Mouse (Mus musculus) forebrain, embryonic 16.5 days (tissue): ENCODE measurements around the gene Pnrc1. TPM values are rescaled to one million over a fixed set of nuclear protein-coding genes. Genes with fewer than 3 reads are reported as not detected.
"Not testable (repeated sequence)": the region's sequence is repeated elsewhere in the genome, so short reads cannot be mapped to it uniquely, and the experiment has no call there.

Experiments used
- ATAC-seq: fragments of 200-750 bp; cut with Nextera tagmentation; 2 replicates; pipeline ENCODE4 v1.8.0; 2017; ENCODE audit warnings: mild to moderate bottlenecking, moderate library complexity
- H3K27ac ChIP-seq: fragments of 300-500 bp; sonication (generic); 2 replicates; pipeline ENCODE4 v1.5.1; 2014; ENCODE audit warnings: low read length, control low read depth
- H3K27me3 ChIP-seq: fragments of 300-500 bp; sonication (generic); replicated peaks from 2 replicates; pipeline ENCODE4 v1.6.1; 2014; ENCODE audit warnings: low read length; ENCODE audit not compliant: control insufficient read depth, insufficient read depth
- H3K36me3 ChIP-seq: fragments of 300-500 bp; sonication (generic); 2 replicates; pipeline ENCODE4 v1.6.1; 2014; ENCODE audit not compliant: control insufficient read depth, insufficient read depth
- H3K4me1 ChIP-seq: fragments of 300-500 bp; sonication (generic); replicated peaks from 2 replicates; pipeline ENCODE4 v1.6.1; 2014; ENCODE audit warnings: low read length; ENCODE audit not compliant: control insufficient read depth, insufficient read depth
- H3K4me2 ChIP-seq: fragments of 300-500 bp; sonication (generic); 2 replicates; pipeline ENCODE4 v1.6.1; 2014; ENCODE audit warnings: mild to moderate bottlenecking, low read length, control low read depth
- H3K4me3 ChIP-seq: fragments of 300-500 bp; sonication (generic); replicated peaks from 2 replicates; pipeline ENCODE4 v1.5.1; 2014; ENCODE audit warnings: mild to moderate bottlenecking, low read length, control low read depth
- H3K9ac ChIP-seq: fragments of 300-500 bp; sonication (generic); replicated peaks from 2 replicates; pipeline ENCODE4 v1.6.1; 2014; ENCODE audit warnings: low read depth, low read length, control low read depth
- H3K9me3 ChIP-seq: fragments of 300-500 bp; sonication (generic); 2 replicates; pipeline ENCODE4 v1.6.1; 2016; ENCODE audit warnings: low read length; ENCODE audit not compliant: control insufficient read depth
- WGBS: fragments of 180-500 bp; shearing (Covaris S2); extraction: QIAGEN DNeasy Blood & Tissue Kit; methylation state at CpG from one replicate; pipeline ENCODE4 v1.1.7; 2014; 5-methylcytosine and 5-hydroxymethylcytosine counted together
- polyA plus RNA-seq: library from polyadenylated mRNA; unstranded; fragments of >200 nt; fragmentation: Nextera tagmentation; extraction: Ambion mirVana; gene quantifications from 2 replicates; pipeline ENCODE4 v1.2.1, GENCODE M21; 2015

The Pnrc1 gene
- polyA plus RNA-seq, 1 experiment from 2014 or later, result 77.6 TPM

DNA sequence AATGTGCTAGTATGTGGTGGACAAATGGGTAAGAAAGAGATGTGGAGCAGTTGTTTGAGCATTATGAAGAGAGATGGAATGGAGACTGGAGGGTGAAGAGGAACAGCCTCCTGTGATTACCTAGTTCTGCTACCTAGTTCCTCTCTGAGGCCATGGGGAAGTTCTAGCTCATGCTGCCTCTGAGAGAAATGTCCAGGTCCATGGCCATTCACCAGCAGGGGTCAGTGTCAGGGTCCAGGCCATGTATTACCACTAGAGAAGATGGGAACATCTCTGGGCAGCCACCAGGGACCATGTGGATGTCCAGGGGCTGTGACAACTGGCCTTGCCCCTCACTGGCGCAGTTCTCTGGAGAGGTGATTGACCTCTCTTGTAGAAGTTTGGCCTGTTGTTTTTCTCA is 13.1 kb upstream of the Pnrc1 start:
- no peaks in the 10 kb centered on the region for H3K27me3 ChIP-seq
- no peaks in the 10 kb centered on the region for H3K9me3 ChIP-seq
- no peak overlapping the region for H3K9ac ChIP-seq
- WGBS, result 96% methylated on average over 1 of the region's 1 CpGs
- no peaks in the 10 kb centered on the region for H3K4me1 ChIP-seq
- H3K27ac ChIP-seq, result no peak overlapping the region
- H3K4me2 ChIP-seq, result no peak overlapping the region
- no peak for ATAC-seq
- H3K4me3 ChIP-seq, result no peak overlapping the region
- H3K36me3 ChIP-seq, result no peaks in the 10 kb centered on the region

DNA sequence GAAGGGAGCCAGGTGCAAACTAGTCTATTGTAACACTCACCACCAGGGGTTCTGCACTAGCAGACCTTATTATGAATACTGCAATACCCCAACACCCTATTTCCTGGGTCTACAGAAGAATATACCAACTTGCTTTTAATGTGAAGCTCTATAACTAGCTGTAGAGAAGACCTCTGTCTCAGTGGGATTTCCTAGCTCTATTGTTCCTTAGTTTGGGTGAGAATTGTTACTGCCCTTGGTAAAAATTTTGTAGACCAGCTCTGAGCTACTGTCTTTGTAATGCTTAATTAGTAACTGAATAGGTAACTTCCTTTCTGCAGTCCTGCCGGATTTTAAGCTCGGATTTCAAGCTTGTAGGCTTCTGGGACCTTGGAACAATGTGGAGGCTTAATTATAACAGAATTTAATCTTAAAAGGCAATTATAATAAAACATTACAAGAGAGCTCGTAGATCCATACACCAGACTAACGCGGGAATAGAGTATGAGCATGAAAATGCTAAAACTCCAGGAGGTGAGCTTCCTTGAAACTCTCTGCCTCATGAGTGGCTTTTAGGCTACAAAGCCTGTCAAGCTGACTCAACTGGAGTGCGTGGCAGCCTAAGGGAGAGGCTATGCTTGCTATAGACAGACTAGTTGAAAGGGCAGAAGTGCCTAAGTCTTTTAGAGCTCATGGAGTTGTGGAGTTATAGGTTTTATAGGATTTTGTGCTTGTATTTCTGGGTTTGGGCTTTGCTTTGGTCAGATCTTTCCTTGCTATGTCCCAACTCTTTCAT is 11.1 kb upstream of the Pnrc1 start:
- not testable (repeated sequence) for H3K36me3 ChIP-seq, H3K4me2 ChIP-seq, H3K9ac ChIP-seq, H3K4me1 ChIP-seq, H3K27me3 ChIP-seq, H3K9me3 ChIP-seq, H3K27ac ChIP-seq, ATAC-seq, H3K4me3 ChIP-seq
- WGBS, result 48% methylated on average over 6 of the region's 6 CpGs

DNA sequence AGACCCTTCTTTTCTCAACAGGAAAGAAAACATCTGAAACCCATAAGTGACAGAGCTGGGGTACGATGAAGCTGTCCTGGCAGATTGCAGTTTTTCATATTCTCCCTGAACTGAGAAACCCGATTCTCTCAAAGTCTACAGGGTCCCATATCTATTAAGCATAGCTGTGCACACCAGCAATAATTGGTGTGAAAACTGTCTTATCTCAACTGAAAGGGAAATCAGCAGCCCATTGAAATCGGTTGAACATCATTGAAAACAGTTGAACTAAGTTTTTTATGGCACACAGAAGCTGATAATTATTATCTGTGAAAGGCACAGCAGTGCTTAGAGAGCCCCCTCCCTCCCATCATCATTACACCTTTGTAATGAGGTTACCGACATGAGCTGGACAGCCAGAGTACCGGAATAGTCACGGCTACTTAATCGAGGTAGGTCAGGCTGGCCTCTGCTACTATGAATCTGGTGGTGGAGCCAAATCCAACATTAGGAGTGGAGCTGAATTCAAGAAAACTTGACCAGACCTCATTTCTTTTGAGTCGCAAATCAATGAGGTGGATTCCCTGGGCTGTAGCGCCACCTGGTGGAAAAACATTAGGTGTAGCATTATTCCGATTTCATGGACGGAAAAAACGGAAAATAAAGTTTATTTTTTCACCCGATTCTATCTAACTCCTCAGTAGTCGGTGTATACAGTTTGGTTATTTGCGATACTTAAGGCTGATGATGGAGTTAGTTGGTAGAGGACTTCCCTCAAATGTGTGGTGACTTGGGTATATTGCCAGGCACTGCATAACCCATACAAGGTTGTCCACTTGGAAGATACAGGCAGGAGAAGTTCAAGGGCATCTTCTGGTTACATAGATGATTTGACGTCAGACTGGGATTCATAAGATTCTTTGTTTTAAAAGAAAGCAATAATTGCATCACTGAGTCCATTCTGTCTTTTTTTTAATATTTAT is 2.7 kb upstream of the Pnrc1 start:
- H3K27me3 ChIP-seq, result no peaks in the 10 kb centered on the region
- ATAC-seq, result peak; percentile 38
- H3K9me3 ChIP-seq, result no peaks in the 10 kb centered on the region
- H3K9ac ChIP-seq, result no peak overlapping the region
- H3K4me1 ChIP-seq, result no peaks in the 10 kb centered on the region
- H3K27ac ChIP-seq, result no peak overlapping the region
- H3K4me2 ChIP-seq, result no peak overlapping the region
- no peak overlapping the region for H3K4me3 ChIP-seq
- 21% methylated on average over 16 of the region's 16 CpGs for WGBS
- H3K36me3 ChIP-seq, result no peaks in the 10 kb centered on the region

DNA sequence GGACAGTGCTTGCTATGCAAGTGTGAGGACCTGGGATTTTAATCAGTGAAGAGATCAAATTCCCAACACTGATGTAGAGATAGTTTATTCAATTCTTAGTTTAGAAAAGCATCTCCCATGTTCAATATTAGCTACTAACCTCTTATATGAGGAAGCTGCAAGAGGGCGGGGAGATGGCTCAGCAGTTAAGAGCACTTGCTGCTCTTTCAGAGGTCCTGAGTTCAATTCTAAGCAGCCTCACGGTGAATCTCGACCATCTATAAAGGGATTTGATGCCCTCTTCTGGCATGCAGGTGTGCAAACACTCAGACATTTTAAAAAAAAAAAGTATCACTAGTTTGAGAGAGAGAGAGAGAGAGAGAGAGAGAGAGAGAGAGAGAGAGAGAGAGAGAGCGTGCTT is 915 bp upstream of the Pnrc1 start:
- Histone ChIP-seq H3K9ac (no peak overlapping the region), H3K4me2 (no peak overlapping the region), H3K4me1 (no peaks in the 10 kb centered on the region), H3K27ac (no peak overlapping the region), H3K27me3 (no peaks in the 10 kb centered on the region), H3K9me3 (no peaks in the 10 kb centered on the region), H3K36me3 (no peaks in the 10 kb centered on the region), H3K4me3 (no peak overlapping the region)
- 68% methylated on average over 4 of the region's 4 CpGs for WGBS
- no peak for ATAC-seq

DNA sequence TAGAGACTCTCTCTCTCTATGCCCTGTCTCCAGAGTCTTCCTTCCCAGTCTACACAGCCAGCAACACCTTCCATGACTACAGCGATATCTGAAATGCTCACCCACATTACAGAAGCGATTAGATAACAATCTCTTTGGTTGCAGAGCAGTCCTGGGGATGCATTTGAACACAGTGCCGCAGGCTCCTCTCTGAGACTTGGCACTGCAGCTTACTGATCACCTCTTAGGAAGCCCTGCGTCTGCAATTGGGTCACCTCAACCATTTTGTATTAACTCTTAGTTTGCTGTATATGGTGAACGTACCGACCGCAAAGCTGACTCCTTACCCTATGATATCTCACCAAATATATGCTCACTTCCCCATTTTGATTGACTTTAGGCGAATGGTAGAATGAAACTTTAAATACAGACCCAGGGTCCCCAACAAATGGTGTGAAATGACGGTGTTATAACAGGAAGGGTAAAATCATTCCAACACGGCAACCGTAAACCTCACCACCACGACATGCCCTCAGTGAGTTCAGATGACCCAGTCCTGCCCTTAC is 785 bp downstream of the Pnrc1 start:
- no peak overlapping the region for H3K4me2 ChIP-seq

DNA sequence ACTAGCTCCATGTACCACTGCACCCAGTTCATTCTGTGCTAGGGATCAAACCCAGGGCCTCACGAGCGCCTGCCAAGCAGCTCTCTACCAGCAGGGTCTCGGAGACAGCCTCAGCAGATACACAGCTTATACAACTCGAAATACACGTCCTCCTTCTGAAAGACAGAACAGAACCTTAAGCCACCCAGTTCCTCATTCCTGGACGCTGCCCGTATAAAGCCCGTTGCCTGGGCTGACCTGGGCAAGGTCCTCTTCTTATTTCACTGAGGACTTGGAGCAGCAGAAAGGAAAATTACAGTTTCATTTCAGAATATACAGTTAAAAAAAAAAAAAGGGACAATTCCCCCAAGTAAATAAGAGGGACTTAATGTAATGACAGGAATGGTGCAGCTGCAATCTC is 4.5 kb downstream of the Pnrc1 start:
- H3K4me1 ChIP-seq, result no peaks in the 10 kb centered on the region
- no peak overlapping the region for H3K9ac ChIP-seq
- 84% methylated on average over 8 of the region's 8 CpGs for WGBS
- H3K9me3 ChIP-seq, result no peaks in the 10 kb centered on the region
- no peaks in the 10 kb centered on the region for H3K27me3 ChIP-seq
- H3K27ac ChIP-seq, result no peak overlapping the region
- H3K4me3 ChIP-seq, result no peak overlapping the region
- H3K36me3 ChIP-seq, result no peaks in the 10 kb centered on the region
- H3K4me2 ChIP-seq, result no peak overlapping the region
- no peak for ATAC-seq

More for the DNA sequence above, 785 bp downstream of the Pnrc1 start:
- no peaks in the 10 kb centered on the region for H3K27me3 ChIP-seq
- no peaks in the 10 kb centered on the region for H3K9me3 ChIP-seq
- H3K27ac ChIP-seq, result no peak overlapping the region
- H3K9ac ChIP-seq, result no peak overlapping the region
- H3K36me3 ChIP-seq, result no peaks in the 10 kb centered on the region
- 88% methylated on average over 12 of the region's 12 CpGs for WGBS
- no peaks in the 10 kb centered on the region for H3K4me1 ChIP-seq
- ATAC-seq, result no peak
- H3K4me3 ChIP-seq, result no peak overlapping the region

DNA sequence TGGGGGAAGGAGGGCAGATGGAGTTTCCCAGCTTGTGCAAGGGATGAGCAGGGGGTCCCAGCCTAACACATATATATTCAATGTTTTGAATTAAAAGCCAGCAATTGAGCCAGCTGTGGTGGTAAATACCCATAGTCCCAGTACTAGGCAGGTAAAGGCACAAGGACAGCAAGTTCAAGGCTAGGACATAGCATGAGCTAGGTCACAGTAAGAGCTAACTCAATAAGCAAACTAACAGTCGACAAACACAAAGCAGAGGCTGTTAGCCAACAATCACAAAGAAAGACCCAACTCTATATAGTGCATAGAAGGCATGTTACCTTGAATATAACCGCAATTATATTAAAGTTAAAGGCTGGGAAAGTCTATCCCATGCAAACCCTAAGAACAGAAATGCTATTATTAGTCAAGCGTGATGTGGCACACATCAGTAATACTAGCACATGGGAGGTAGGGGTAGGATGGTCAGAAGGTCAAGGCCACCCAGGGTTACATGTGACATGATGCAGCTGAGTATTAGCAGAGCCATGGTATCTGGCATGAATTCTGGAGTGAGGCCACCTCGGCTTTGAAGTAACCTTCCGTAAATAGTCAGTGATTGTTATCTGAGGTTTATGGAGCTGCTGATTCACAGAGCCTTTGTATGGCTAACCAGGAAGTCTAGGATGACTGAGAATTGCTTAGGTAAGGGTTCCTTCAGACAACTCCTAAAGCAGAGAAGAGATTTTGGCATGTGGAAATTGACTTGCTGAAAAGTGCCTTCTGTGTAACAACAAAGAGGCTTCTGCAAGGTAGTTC is 5.7 kb downstream of the Pnrc1 start:
- H3K9ac ChIP-seq, result no peak overlapping the region
- H3K27me3 ChIP-seq, result no peaks in the 10 kb centered on the region
- no peak for ATAC-seq
- H3K27ac ChIP-seq, result no peak overlapping the region
- no peak overlapping the region for H3K4me3 ChIP-seq
- no peaks in the 10 kb centered on the region for H3K36me3 ChIP-seq
- H3K4me2 ChIP-seq, result no peak overlapping the region
- 88% methylated on average over 5 of the region's 5 CpGs for WGBS
- no peaks in the 10 kb centered on the region for H3K4me1 ChIP-seq
- no peaks in the 10 kb centered on the region for H3K9me3 ChIP-seq

DNA sequence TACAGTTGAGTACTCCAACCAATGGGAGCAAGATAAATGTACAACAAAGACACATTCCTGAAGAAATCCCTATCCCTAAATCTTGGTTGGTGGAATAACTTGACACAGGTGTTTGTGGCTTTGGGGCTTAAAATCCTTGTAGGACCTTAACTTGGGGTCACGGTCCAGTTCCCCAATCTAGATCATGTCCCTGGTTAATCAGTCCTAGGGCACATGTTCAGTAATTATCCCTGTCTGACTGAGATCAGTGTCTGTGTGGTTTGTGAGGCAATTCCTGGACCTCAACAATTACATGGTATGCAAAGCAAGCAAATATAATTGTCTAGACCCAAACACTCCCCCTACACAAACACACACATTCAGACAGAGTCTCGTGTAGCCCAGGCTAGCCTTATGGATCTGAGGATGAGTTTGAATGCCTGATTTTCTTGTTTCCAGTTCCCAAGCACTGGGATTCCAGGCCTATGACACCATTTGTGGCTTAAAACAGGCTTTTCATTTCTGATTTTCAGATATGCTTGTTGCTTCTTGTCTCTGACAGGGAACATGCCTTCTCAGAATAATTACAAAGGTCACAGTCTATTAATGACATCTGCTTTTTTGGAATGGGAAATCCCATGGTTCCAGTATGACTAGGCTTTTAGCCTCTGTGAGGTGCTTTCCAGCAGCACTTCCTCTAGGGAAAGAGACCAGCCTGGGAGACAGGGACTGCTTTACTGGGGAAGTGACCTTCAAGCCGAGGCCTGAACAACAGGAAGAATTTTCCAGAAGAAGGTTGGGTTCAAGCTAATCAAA is 7.9 kb downstream of the Pnrc1 start:
- 81% methylated on average over 3 of the region's 3 CpGs for WGBS
- no peak overlapping the region for H3K4me2 ChIP-seq
- ATAC-seq, result no peak
- H3K9me3 ChIP-seq, result no peaks in the 10 kb centered on the region
- no peaks in the 10 kb centered on the region for H3K4me1 ChIP-seq
- no peak overlapping the region for H3K4me3 ChIP-seq
- no peak overlapping the region for H3K9ac ChIP-seq
- no peaks in the 10 kb centered on the region for H3K36me3 ChIP-seq
- no peak overlapping the region for H3K27ac ChIP-seq
- H3K27me3 ChIP-seq, result no peaks in the 10 kb centered on the region
